Mouse (Mus musculus) heart, postnatal 0 days (tissue): ENCODE measurements around the gene Stmn1. TPM values are rescaled to one million over a fixed set of nuclear protein-coding genes. Genes with fewer than 3 reads are reported as not detected.

Source experiments
- ATAC-seq: fragments of 200-750 bp; cut with Nextera tagmentation; 2 replicates; pipeline ENCODE4 v1.8.0; 2017; ENCODE audit warnings: low read depth, moderate number of reproducible peaks, moderate library complexity; ENCODE audit not compliant: insufficient read depth
- DNase-seq: peaks from one replicate; pipeline ENCODE4 v3.0.0-alpha.2; 2016; ENCODE audit warnings: low spot score
- H3K27ac ChIP-seq: fragments of 300-500 bp; sonication (generic); 2 replicates; pipeline ENCODE4 v1.5.1; 2014; ENCODE audit warnings: low read depth, mild to moderate bottlenecking
- H3K27me3 ChIP-seq: fragments of 300-500 bp; sonication (generic); 2 replicates; pipeline ENCODE4 v1.6.1; 2014; ENCODE audit warnings: low read length, mixed read lengths; ENCODE audit not compliant: control insufficient read depth, insufficient read depth
- H3K36me3 ChIP-seq: fragments of 300-500 bp; sonication (generic); replicated peaks from 2 replicates; pipeline ENCODE4 v1.6.1; 2014; ENCODE audit warnings: low read length, mixed read lengths; ENCODE audit not compliant: control insufficient read depth, insufficient read depth
- H3K4me1 ChIP-seq: fragments of 300-500 bp; sonication (generic); 2 replicates; pipeline ENCODE4 v1.6.1; 2014; ENCODE audit warnings: antibody characterized with exemption; ENCODE audit not compliant: control insufficient read depth, insufficient read depth
- H3K4me2 ChIP-seq: fragments of 300-500 bp; sonication (generic); 2 replicates; pipeline ENCODE4 v1.6.1; 2014; ENCODE audit warnings: low read depth, mild to moderate bottlenecking, low read length, moderate library complexity
- H3K4me3 ChIP-seq: fragments of 300-500 bp; sonication (generic); 2 replicates; pipeline ENCODE4 v1.5.1; 2014; ENCODE audit warnings: low read depth, low read length
- H3K9ac ChIP-seq: fragments of 300-500 bp; sonication (generic); replicated peaks from 2 replicates; pipeline ENCODE4 v1.6.1; 2014; ENCODE audit warnings: low read depth, low read length, mixed read lengths
- H3K9me3 ChIP-seq: fragments of 300-500 bp; sonication (generic); replicated peaks from 2 replicates; pipeline ENCODE4 v1.6.1; 2016; ENCODE audit warnings: low read length; ENCODE audit not compliant: control insufficient read depth
- CTCF ChIP-seq: IDR thresholded peaks from 2 replicates; pipeline ENCODE4 v1.5.1; 2016; ENCODE audit warnings: antibody characterized with exemption, control low read depth, low read depth
- EP300 ChIP-seq: IDR thresholded peaks from 2 replicates; pipeline ENCODE4 v1.6.1; 2016; ENCODE audit warnings: antibody characterized with exemption, low read depth
- WGBS: fragments of 180-500 bp; shearing (Covaris S2); extraction: QIAGEN DNeasy Blood & Tissue Kit; methylation state at CpG from one replicate; pipeline ENCODE4 v1.1.7; 2014; 5-methylcytosine and 5-hydroxymethylcytosine counted together
- polyA plus RNA-seq: library from polyadenylated mRNA; unstranded; fragments of >200 nt; fragmentation: Nextera tagmentation; extraction: Ambion mirVana; gene quantifications from 2 replicates; pipeline ENCODE4 v1.2.1, GENCODE M21; 2015
- total RNA-seq: library from RNA; depleted of rRNA; stranded (reverse); fragments of >200 nt; gene quantifications from 2 replicates; pipeline ENCODE4 v1.2.3, GENCODE M21; 2014; ENCODE audit warnings: low replicate concordance

The Stmn1 gene
- total and polyA plus RNA-seq, 2 experiments from 2014 or later, result 149 to 372 TPM

DNA sequence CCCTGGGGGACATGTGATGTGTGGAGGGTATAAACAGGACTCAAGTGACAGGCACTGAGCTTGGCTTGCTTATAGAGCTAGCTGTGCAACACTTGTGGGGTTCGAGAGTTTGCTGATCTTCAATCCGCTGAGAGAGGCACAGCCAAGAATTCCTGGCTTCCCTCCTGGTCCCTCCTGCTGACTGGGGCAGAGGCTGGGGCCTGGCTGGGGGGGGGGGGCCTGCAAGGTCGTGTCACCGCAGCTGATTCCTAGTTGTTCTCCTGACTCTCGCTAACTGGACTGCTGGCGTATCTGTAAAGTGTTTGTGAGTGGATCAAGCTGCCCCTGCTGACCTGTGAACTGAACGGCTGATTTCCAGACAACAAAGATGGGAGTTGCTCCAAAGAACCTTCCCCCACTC is 24.5 kb upstream of the Stmn1 start:
- Histone ChIP-seq H3K9me3 (no peaks in the 10 kb centered on the region), H3K27me3 (no peaks in the 10 kb centered on the region), H3K27ac (no peak overlapping the region), H3K4me3 (no peak overlapping the region), H3K36me3 (no peaks in the 10 kb centered on the region), H3K9ac (no peak overlapping the region), H3K4me2 (no peak overlapping the region), H3K4me1 (0 out of 2 replicates have a peak, but pooled peaks cover 4% of the 10 kb centered on the region)
- DNase-seq (no peak), ATAC-seq (no peak)
- WGBS, result 21% methylated on average over 7 of the region's 7 CpGs
- no peak for TF ChIP-seq EP300
- no peak for TF ChIP-seq CTCF

- DNase-seq (no peak), ATAC-seq (no peak)
- 0 out of 2 replicates have a peak, but pooled peaks cover 1% of the 10 kb centered on the region for H3K27me3 ChIP-seq
- no peak overlapping the region for H3K4me2 ChIP-seq
- WGBS, result 37% methylated on average over 7 of the region's 7 CpGs
- no peaks in the 10 kb centered on the region for H3K36me3 ChIP-seq
- no peak overlapping the region for H3K27ac ChIP-seq
- no peak overlapping the region for H3K4me3 ChIP-seq
- H3K4me1 ChIP-seq, result 0 out of 2 replicates have a peak, but pooled peaks cover 4% of the 10 kb centered on the region
- TF ChIP-seq EP300 (no peak), CTCF (no peak)
- no peak overlapping the region for H3K9ac ChIP-seq
- no peaks in the 10 kb centered on the region for H3K9me3 ChIP-seq
These were observed 23.2 kb upstream of the Stmn1 start for GRCm38 (mm10) chr4:134444949-134445348.

GRCm38 (mm10) chr4:134445489-134445888 is 22.6 kb upstream of the Stmn1 start:
- H3K9me3 ChIP-seq, result no peaks in the 10 kb centered on the region
- no peak for ATAC-seq
- 56% methylated on average over 1 of the region's 1 CpGs for WGBS

GRCm38 (mm10) chr4:134447966-134448365 is 20.2 kb upstream of the Stmn1 start:
- TF ChIP-seq CTCF (no peak), EP300 (no peak)
- no peak for ATAC-seq
- 43% methylated on average over 23 of the region's 23 CpGs for WGBS

More at GRCm38 (mm10) chr4:134445489-134445888, 22.6 kb upstream of the Stmn1 start:
- Histone ChIP-seq H3K9ac (no peak overlapping the region), H3K36me3 (no peaks in the 10 kb centered on the region), H3K4me1 (0 out of 2 replicates have a peak, but pooled peaks cover 4% of the 10 kb centered on the region), H3K27me3 (0 out of 2 replicates have a peak, but pooled peaks cover 5% of the 10 kb centered on the region), H3K4me3 (no peak overlapping the region), H3K27ac (no peak overlapping the region), H3K4me2 (no peak overlapping the region)
- no peak for TF ChIP-seq EP300
- no peak for TF ChIP-seq CTCF
- no peak for DNase-seq

GRCm38 (mm10) chr4:134449595-134450391 is 18.3 kb upstream of the Stmn1 start:
- TF ChIP-seq CTCF (no peak), EP300 (no peak)
- Histone ChIP-seq H3K4me2 (no peak overlapping the region), H3K4me1 (peaks cover 10% of the 10 kb centered on the region; the same call in 1 of the 2 replicates), H3K4me3 (no peak overlapping the region), H3K9ac (no peak overlapping the region), H3K27ac (no peak overlapping the region), H3K36me3 (no peaks in the 10 kb centered on the region), H3K9me3 (no peaks in the 10 kb centered on the region), H3K27me3 (peaks cover 16% of the 10 kb centered on the region)
- ATAC-seq (no peak), DNase-seq (no peak)
- WGBS, result 51% methylated on average over 13 of the region's 13 CpGs

More at GRCm38 (mm10) chr4:134447966-134448365, 20.2 kb upstream of the Stmn1 start:
- no peak for DNase-seq
- H3K9me3 ChIP-seq, result no peaks in the 10 kb centered on the region
- H3K4me2 ChIP-seq, result no peak overlapping the region
- no peak overlapping the region for H3K4me3 ChIP-seq
- 0 out of 2 replicates have a peak, but pooled peaks cover 5% of the 10 kb centered on the region for H3K27me3 ChIP-seq
- H3K9ac ChIP-seq, result no peak overlapping the region
- H3K27ac ChIP-seq, result no peak overlapping the region
- no peaks in the 10 kb centered on the region for H3K36me3 ChIP-seq
- peaks cover 14% of the 10 kb centered on the region; the same call in 1 of the 2 replicates for H3K4me1 ChIP-seq
